Mouse (Mus musculus) neural tube, embryonic 14.5 days (tissue): ENCODE data around the gene Fbxo9. TPM values are rescaled to one million over a fixed set of nuclear protein-coding genes. Genes with fewer than 3 reads are reported as not detected.

Experiments used
- ATAC-seq: fragments of 200-750 bp; cut with Nextera tagmentation; 2 replicates; pipeline ENCODE4 v1.8.0; 2017; ENCODE audit warnings: low read depth, mild to moderate bottlenecking, moderate TSS enrichment, moderate library complexity
- H3K27ac ChIP-seq: fragments of 300-500 bp; sonication (generic); 2 replicates; pipeline ENCODE4 v1.5.1; 2014; ENCODE audit warnings: low read depth, mild to moderate bottlenecking, control low read depth, low read length, moderate library complexity, mixed read lengths
- H3K27me3 ChIP-seq: fragments of 300-500 bp; sonication (generic); 2 replicates; pipeline ENCODE4 v1.6.1; 2014; ENCODE audit warnings: low read length; ENCODE audit not compliant: control insufficient read depth, insufficient read depth
- H3K36me3 ChIP-seq: fragments of 300-500 bp; sonication (generic); 2 replicates; pipeline ENCODE4 v1.6.1; 2014; ENCODE audit warnings: low read length, mixed read lengths; ENCODE audit not compliant: control insufficient read depth, insufficient read depth
- H3K4me1 ChIP-seq: fragments of 300-500 bp; sonication (generic); 2 replicates; pipeline ENCODE4 v1.6.1; 2014; ENCODE audit warnings: low read length; ENCODE audit not compliant: control insufficient read depth, insufficient read depth
- H3K4me2 ChIP-seq: fragments of 300-500 bp; sonication (generic); 2 replicates; pipeline ENCODE4 v1.6.1; 2014; ENCODE audit warnings: mild to moderate bottlenecking, low read depth, low read length, control low read depth
- H3K4me3 ChIP-seq: fragments of 300-500 bp; sonication (generic); 2 replicates; pipeline ENCODE4 v1.5.1; 2014; ENCODE audit warnings: low read depth, low read length, control low read depth, mixed read lengths
- H3K9ac ChIP-seq: fragments of 300-500 bp; sonication (generic); replicated peaks from 2 replicates; pipeline ENCODE4 v1.6.1; 2014; ENCODE audit warnings: low read depth, mild to moderate bottlenecking, control low read depth, low read length, mixed read lengths
- H3K9me3 ChIP-seq: fragments of 300-500 bp; sonication (generic); 2 replicates; pipeline ENCODE4 v1.6.1; 2016; ENCODE audit warnings: low read length; ENCODE audit not compliant: control insufficient read depth
- WGBS: fragments of 180-500 bp; shearing (Covaris S2); extraction: QIAGEN DNeasy Blood & Tissue Kit; methylation state at CpG from one replicate; pipeline ENCODE4 v1.1.7; 2014; 5-methylcytosine and 5-hydroxymethylcytosine counted together
- polyA plus RNA-seq: library from polyadenylated mRNA; unstranded; fragments of >200 nt; fragmentation: Nextera tagmentation; extraction: Ambion mirVana; gene quantifications from 2 replicates; pipeline ENCODE4 v1.2.1, GENCODE M21; 2014

Gene Fbxo9
- polyA plus RNA-seq, 1 experiment from 2014 or later: 94.7 TPM

- Histone ChIP-seq H3K27ac (no peak overlapping the region), H3K4me2 (no peak overlapping the region), H3K4me3 (no peak overlapping the region), H3K36me3 (no peaks in the 10 kb centered on the region), H3K9ac (no peak overlapping the region), H3K27me3 (no peaks in the 10 kb centered on the region), H3K4me1 (no peaks in the 10 kb centered on the region), H3K9me3 (no peaks in the 10 kb centered on the region)
- 86% methylated on average over 6 of the region's 6 CpGs for WGBS
- no peak for ATAC-seq
These were observed 63.7 kb downstream of the Fbxo9 start for GRCm38 (mm10) chr9:78045171-78045570.

- H3K27ac ChIP-seq: no peak overlapping the region
- WGBS: 39% methylated on average over 18 of the region's 18 CpGs
- peak; percentile 21; the same call in 1 of the 2 replicates for ATAC-seq
- no peak overlapping the region for H3K9ac ChIP-seq
- no peaks in the 10 kb centered on the region for H3K27me3 ChIP-seq
- H3K4me3 ChIP-seq: no peak overlapping the region
- H3K36me3 ChIP-seq: no peaks in the 10 kb centered on the region
- no peaks in the 10 kb centered on the region for H3K9me3 ChIP-seq
- H3K4me1 ChIP-seq: no peaks in the 10 kb centered on the region
- no peak overlapping the region for H3K4me2 ChIP-seq
These were observed 69.9 kb downstream of the Fbxo9 start for GRCm38 (mm10) chr9:78038755-78039489.

GRCm38 (mm10) chr9:78035831-78036230, 73.0 kb downstream of the Fbxo9 start:
- Histone ChIP-seq H3K27me3 (no peaks in the 10 kb centered on the region), H3K9ac (no peak overlapping the region), H3K9me3 (no peaks in the 10 kb centered on the region), H3K4me2 (no peak overlapping the region), H3K36me3 (no peaks in the 10 kb centered on the region), H3K4me3 (no peak overlapping the region), H3K27ac (no peak overlapping the region), H3K4me1 (no peaks in the 10 kb centered on the region)
- 91% methylated on average over 8 of the region's 8 CpGs for WGBS
- no peak for ATAC-seq

GRCm38 (mm10) chr9:78035296-78035695, 73.6 kb downstream of the Fbxo9 start:
- 92% methylated on average over 5 of the region's 5 CpGs for WGBS
- Histone ChIP-seq H3K4me3 (no peak overlapping the region), H3K36me3 (no peaks in the 10 kb centered on the region), H3K9me3 (no peaks in the 10 kb centered on the region), H3K4me1 (no peaks in the 10 kb centered on the region), H3K27me3 (no peaks in the 10 kb centered on the region), H3K9ac (no peak overlapping the region), H3K27ac (no peak overlapping the region), H3K4me2 (no peak overlapping the region)
- ATAC-seq: no peak

- no peak overlapping the region for H3K4me2 ChIP-seq
- 92% methylated on average over 4 of the region's 4 CpGs for WGBS
- no peak for ATAC-seq
These were observed 75.9 kb downstream of the Fbxo9 start for GRCm38 (mm10) chr9:78032930-78033329.

More at GRCm38 (mm10) chr9:78032930-78033329, 75.9 kb downstream of the Fbxo9 start:
- no peaks in the 10 kb centered on the region for H3K4me1 ChIP-seq
- no peaks in the 10 kb centered on the region for H3K36me3 ChIP-seq
- no peak overlapping the region for H3K9ac ChIP-seq
- no peak overlapping the region for H3K27ac ChIP-seq
- H3K9me3 ChIP-seq: no peaks in the 10 kb centered on the region
- H3K4me3 ChIP-seq: no peak overlapping the region
- H3K27me3 ChIP-seq: no peaks in the 10 kb centered on the region

Other genes with a start within 250 kb of the Fbxo9 start
- 69.1 and 69.7 TPM in 2 replicates for gene Elovl5, start 191.7 kb downstream of the Fbxo9 start, polyA plus RNA-seq
- not detected in 2 replicates for gene Gcm1, start 57.1 kb downstream of the Fbxo9 start, polyA plus RNA-seq
- 36.0 and 40.8 TPM in 2 replicates for gene Ick, start 127 bp upstream of the Fbxo9 start, polyA plus RNA-seq
- gene Gsta4, start 73.7 kb upstream of the Fbxo9 start, polyA plus RNA-seq: 34.4 and 34.9 TPM in 2 replicates
- not detected in 2 replicates for gene Gsta1, start 121.6 kb upstream of the Fbxo9 start, polyA plus RNA-seq
- gene Gm3776, start 148.1 kb upstream of the Fbxo9 start, polyA plus RNA-seq: not detected in 2 replicates
- gene Gm10639, start 180.9 kb upstream of the Fbxo9 start, polyA plus RNA-seq: not detected in 2 replicates
- not detected in 2 replicates for gene Omt2a, start 205.7 kb upstream of the Fbxo9 start, polyA plus RNA-seq
- not detected in 2 replicates for gene Omt2b, start 218.5 kb upstream of the Fbxo9 start, polyA plus RNA-seq
- gene Gsta2, start 246.7 kb upstream of the Fbxo9 start, polyA plus RNA-seq: not detected in 2 replicates